Mouse (Mus musculus): ENCODE measurements at regions not wholly inside any gene's neighbourhood (a gene's known extent, or its start where the extent isn't known, plus 50 kb on each side); places are given as distances from the start of the nearest gene placed in this dataset.
A peak's percentile ranks its signal among the peaks of the same experiment; 100 is the strongest.

DNA sequence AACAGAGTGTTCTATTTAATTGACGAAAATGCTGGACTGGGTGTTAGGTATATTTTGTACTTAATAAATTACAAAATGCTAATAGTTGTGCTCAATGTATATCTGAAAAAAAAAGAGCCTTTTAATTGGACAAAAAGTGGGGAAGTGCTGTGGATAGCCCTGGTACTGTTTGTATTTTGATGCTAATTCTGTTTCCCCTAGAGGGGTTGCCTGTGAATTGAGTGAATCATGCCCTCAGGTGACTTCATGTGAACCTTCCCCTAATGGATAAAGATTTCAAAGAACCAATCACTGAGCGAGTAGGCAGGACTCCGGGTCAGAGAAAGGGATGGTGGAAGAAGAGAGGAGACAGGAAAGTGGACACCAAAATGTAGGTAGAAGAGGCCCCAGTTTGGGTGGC lies 59.7 kb upstream of the Cp start:
- TF ChIP-seq RCOR1 (IDR thresholded peaks at IDR 0.05; ENCODE audit: low read depth, low read length) (no peak), MAZ (IDR thresholded peaks at IDR 0.05; ENCODE audit: low read depth, low read length) (no peak)
- Histone ChIP-seq H3K27me3 (ENCODE audit: control insufficient read depth in 1 of 2, insufficient read depth in 2 of 2, low read length in 2 of 2) (no peaks in the 10 kb centered on the region), H3K79me2 (ENCODE audit: control insufficient read depth, insufficient read depth, low read length, poor library complexity) (peaks cover 11% of the 10 kb centered on the region), H3K4me1 (ENCODE audit: control insufficient read depth in 1 of 2, insufficient read depth in 2 of 2, low read length in 2 of 2) (peaks cover 2 to 7% of the 10 kb centered on the region in 2 experiments), H3K27ac (ENCODE audit: control insufficient read depth, low read depth, low read length) (no peak overlapping the region), H3K36me3 (ENCODE audit: control insufficient read depth in 1 of 2, insufficient read depth in 2 of 2, low read length in 2 of 2) (peaks cover 0 to 17% of the 10 kb centered on the region in 2 experiments; a peak in 2 of 4 replicates), H3K9ac (ENCODE audit: control insufficient read depth, low read depth, low read length, poor library complexity, severe bottlenecking) (no peak overlapping the region), H3K4me3 (ENCODE audit: control insufficient read depth in 1 of 2, insufficient read depth in 1 of 2, low read depth in 2 of 2, low read length in 2 of 2) (no peak overlapping the region), H3K9me3 (replicated peaks; ENCODE audit: insufficient read depth, low read length) (no peaks in the 10 kb centered on the region)
- no peak for DNase-seq (ENCODE audit: low read depth, low spot score)

DNA sequence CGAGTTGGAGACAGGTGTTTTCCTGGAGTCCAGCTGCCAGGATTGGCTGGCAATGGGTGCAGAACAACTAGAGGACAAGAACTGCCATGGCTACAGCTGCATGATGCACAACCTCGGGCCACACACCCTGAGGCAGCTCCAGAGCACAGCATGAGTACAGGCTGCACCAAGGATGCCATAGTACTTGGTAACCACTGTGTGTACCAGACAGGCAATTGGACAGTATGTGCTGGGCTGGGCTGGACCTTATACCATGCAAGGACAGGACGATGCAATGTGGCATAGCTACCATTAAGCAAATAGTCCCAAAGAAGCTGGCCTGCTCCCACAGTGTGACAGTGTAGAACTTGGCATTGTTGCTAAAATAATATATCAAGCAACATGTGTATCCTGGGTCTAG lies 54.6 kb upstream of the Cp start:
- Histone ChIP-seq H3K27ac (ENCODE audit: control insufficient read depth, low read depth, low read length) (no peak overlapping the region), H3K9ac (ENCODE audit: control insufficient read depth, low read depth, low read length, poor library complexity, severe bottlenecking) (no peak overlapping the region), H3K79me2 (ENCODE audit: control insufficient read depth, insufficient read depth, low read length, poor library complexity) (peaks cover 2% of the 10 kb centered on the region; the same call in 1 of the 2 replicates), H3K36me3 (ENCODE audit: control insufficient read depth in 1 of 2, insufficient read depth in 2 of 2, low read length in 2 of 2) (peaks cover 0 to 1% of the 10 kb centered on the region in 2 experiments; a peak in 2 of 4 replicates), H3K9me3 (replicated peaks; ENCODE audit: insufficient read depth, low read length) (no peaks in the 10 kb centered on the region), H3K4me1 (ENCODE audit: control insufficient read depth in 1 of 2, insufficient read depth in 2 of 2, low read length in 2 of 2) (peaks cover 0 to 3% of the 10 kb centered on the region in 2 experiments; a peak in 2 of 4 replicates), H3K4me3 (ENCODE audit: control insufficient read depth in 1 of 2, insufficient read depth in 1 of 2, low read depth in 2 of 2, low read length in 2 of 2) (no peak overlapping the region), H3K27me3 (ENCODE audit: control insufficient read depth in 1 of 2, insufficient read depth in 2 of 2, low read length in 2 of 2) (no peaks in the 10 kb centered on the region)
- TF ChIP-seq NELFE (IDR thresholded peaks at IDR 0.05; ENCODE audit: low read depth, low read length) = no peak
- no peak for TF ChIP-seq ZKSCAN1 (IDR thresholded peaks at IDR 0.05; ENCODE audit: low read depth, low read length)
- no peak for TF ChIP-seq USF2 (IDR thresholded peaks at IDR 0.05; ENCODE audit: borderline replicate concordance in 1 of 2, insufficient read depth in 1 of 2, low read depth in 1 of 2, low read length in 2 of 2)
- TF ChIP-seq BHLHE40 (IDR thresholded peaks at IDR 0.05; ENCODE audit: borderline replicate concordance, low read depth, low read length) = no peak
- no peak for TF ChIP-seq ETS1 (IDR thresholded peaks at IDR 0.05; ENCODE audit: low read depth, low read length)
- TF ChIP-seq EP300 (IDR thresholded peaks at IDR 0.05; ENCODE audit: low read depth in 1 of 2, low read length in 2 of 2) = no peak
- DNase-seq (ENCODE audit: low read depth, low spot score) = no peak

- DNase-seq (ENCODE audit: low read depth, low spot score) = peak; percentile 66
- Histone ChIP-seq H3K4me3 (ENCODE audit: control insufficient read depth in 1 of 2, insufficient read depth in 1 of 2, low read depth in 2 of 2, low read length in 2 of 2) (no peak overlapping the region), H3K79me2 (ENCODE audit: control insufficient read depth, insufficient read depth, low read length, poor library complexity) (no peaks in the 10 kb centered on the region), H3K27me3 (ENCODE audit: control insufficient read depth in 1 of 2, insufficient read depth in 2 of 2, low read length in 2 of 2) (no peaks in the 10 kb centered on the region), H3K9me3 (replicated peaks; ENCODE audit: insufficient read depth, low read length) (no peaks in the 10 kb centered on the region), H3K27ac (ENCODE audit: control insufficient read depth, low read depth, low read length) (no peak overlapping the region), H3K36me3 (ENCODE audit: control insufficient read depth in 1 of 2, insufficient read depth in 2 of 2, low read length in 2 of 2) (no peaks in the 10 kb centered on the region), H3K4me1 (ENCODE audit: control insufficient read depth in 1 of 2, insufficient read depth in 2 of 2, low read length in 2 of 2) (no peaks in the 10 kb centered on the region), H3K9ac (ENCODE audit: control insufficient read depth, low read depth, low read length, poor library complexity, severe bottlenecking) (no peak overlapping the region)
- TF ChIP-seq ELF1 (IDR thresholded peaks at IDR 0.05; ENCODE audit: low read depth, low read length) = no peak
- peak; percentile 89 for TF ChIP-seq SMC3 (IDR thresholded peaks at IDR 0.05; ENCODE audit: low read depth, low read length)
- TF ChIP-seq POLR2A (IDR thresholded peaks at IDR 0.05; ENCODE audit: control insufficient read depth in 1 of 2, insufficient read depth in 1 of 2, low read depth in 1 of 2, low read length in 2 of 2, poor library complexity in 1 of 2) = no peak
- TF ChIP-seq ZC3H11A (IDR thresholded peaks at IDR 0.05; ENCODE audit: low read depth, low read length) = peak; percentile 69
- TF ChIP-seq RAD21 (IDR thresholded peaks at IDR 0.05; ENCODE audit: low read depth, low read length) = peak; percentile 87
- TF ChIP-seq CTCF (IDR thresholded peaks at IDR 0.05 in 2 of 3, conservative IDR thresholded peaks at IDR 0.05 in 1 of 3; ENCODE audit: control insufficient read depth in 1 of 3, insufficient read depth in 1 of 3, low read depth in 2 of 3, low read length in 3 of 3, poor library complexity in 1 of 3, severe bottlenecking in 1 of 3) = peak; percentile 51 to 85 (median 57)
These were observed 52.2 kb upstream of the Cp start for GRCm38 (mm10) chr3:19904446-19905275.
